Mouse (Mus musculus) monocyte, adult 5-6 weeks (primary cell): ENCODE data around the gene Gstcd. TPM values are rescaled to one million over a fixed set of nuclear protein-coding genes. Genes with fewer than 3 reads are reported as not detected.

Source experiments
- ATAC-seq: fragments of 153-309, 156-312 bp; replicated peaks from 2 replicates; pipeline ENCODE4 v1.8.0; 2017; ENCODE audit warnings: mild to moderate bottlenecking; ENCODE audit not compliant: low TSS enrichment, insufficient number of reproducible peaks, severe bottlenecking, poor library complexity, low FRiP score
- total RNA-seq: library from RNA; stranded (forward); fragments of 200-1000, 200-491, 200-594 nt; gene quantifications from 3 replicates; pipeline ENCODE4 v1.2.3, GENCODE M21; 2017

The Gstcd gene
- total RNA-seq, 1 experiment from 2014 or later, result 3.6 TPM

- no peak for ATAC-seq
These were observed 142.4 kb downstream of the Gstcd start for GRCm38 (mm10) chr3:132949380-132949790.

DNA sequence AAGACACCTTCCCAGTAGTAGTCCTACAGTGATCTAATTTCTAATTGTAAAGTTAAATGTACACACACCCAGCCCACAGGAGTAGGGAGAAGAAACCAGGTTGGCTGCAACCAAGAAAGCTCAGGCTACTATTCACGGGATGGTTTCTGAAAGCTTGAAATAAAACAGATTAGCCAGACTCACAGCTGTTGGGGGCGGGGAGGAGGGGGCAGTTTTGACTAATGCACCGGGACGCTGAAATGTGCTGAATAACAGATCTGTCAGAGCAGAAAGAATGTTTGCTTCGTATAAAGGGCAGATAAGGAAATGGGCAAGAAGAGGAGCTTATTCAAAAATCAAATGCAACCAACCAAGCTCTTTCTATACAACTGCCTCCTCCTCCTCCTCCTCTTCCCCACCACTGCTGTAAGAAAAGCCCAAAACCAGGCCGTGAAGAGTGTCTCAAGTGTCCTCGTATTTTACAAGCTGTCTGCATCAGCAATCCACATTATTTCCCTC lies 143.5 kb downstream of the Gstcd start:
- no peak for ATAC-seq

GRCm38 (mm10) chr3:132946086-132946485 lies 145.7 kb downstream of the Gstcd start:
- ATAC-seq, result no peak

- ATAC-seq, result no peak
These were observed 146.2 kb downstream of the Gstcd start for GRCm38 (mm10) chr3:132945669-132946068.

DNA sequence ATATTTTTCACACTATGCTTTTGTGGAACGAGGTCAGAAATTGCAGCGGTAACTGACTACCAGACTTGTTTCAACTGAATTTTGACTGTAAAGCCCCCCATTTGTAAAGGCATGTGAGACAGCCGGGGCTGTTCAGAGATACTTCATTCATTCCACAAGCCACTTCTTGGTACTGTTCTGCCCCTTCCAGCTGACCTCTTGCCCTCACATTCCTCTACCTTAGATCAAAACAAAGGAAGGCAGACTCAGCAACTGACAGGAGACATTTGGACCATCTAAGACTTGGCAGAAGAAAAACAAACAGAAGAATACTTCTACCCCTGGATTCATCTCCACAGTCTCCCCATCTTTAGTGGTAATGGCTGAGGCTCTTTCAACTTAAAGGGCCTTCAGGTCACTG lies 147.2 kb downstream of the Gstcd start:
- no peak for ATAC-seq

- ATAC-seq, result no peak
These were observed 147.6 kb downstream of the Gstcd start for GRCm38 (mm10) chr3:132944193-132944592.

DNA sequence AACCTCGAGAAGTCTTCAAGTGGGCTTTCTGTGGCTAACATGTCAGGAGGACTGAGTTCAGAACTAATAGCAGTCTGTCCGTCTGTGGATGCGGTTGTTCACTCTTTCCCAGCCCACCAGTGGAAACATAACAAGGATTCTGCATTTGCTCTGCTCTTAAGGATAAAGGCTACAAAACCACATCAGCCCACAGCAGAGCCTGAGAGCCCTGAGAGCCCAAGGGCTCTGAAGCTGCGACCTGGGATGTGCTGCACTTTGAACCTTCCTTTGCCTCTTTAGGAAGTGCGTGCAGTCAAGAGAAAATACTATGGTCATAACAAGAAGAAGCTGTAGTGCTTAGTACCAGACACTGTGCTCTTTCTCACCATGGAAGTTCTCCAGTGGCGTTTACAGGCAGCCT lies 149.1 kb downstream of the Gstcd start:
- no peak for ATAC-seq

- ATAC-seq, result no peak
These were observed 151.4 kb downstream of the Gstcd start for GRCm38 (mm10) chr3:132940181-132940990.

- no peak for ATAC-seq
These were observed 152.8 kb downstream of the Gstcd start for GRCm38 (mm10) chr3:132939006-132939405.

GRCm38 (mm10) chr3:132934649-132935048 lies 157.2 kb downstream of the Gstcd start:
- ATAC-seq, result no peak

Other genes starting within 250 kb of the Gstcd start
- gene Npnt, start 141.7 kb downstream of the Gstcd start, total RNA-seq, result 0.19 TPM in 1 of 3 replicates, not detected in the others
- gene Ints12, start 193 bp downstream of the Gstcd start, total RNA-seq, result 20.5 to 42.5 TPM (median 28.5 TPM) in 3 replicates
- gene Arhgef38, start 142.9 kb upstream of the Gstcd start, total RNA-seq, result not detected in 3 replicates
- 18.8 to 39.6 TPM (median 24.8 TPM) in 3 replicates for gene Ppa2, start 218.1 kb upstream of the Gstcd start, total RNA-seq